Mouse (Mus musculus): ENCODE results near the gene Sdk1.

Gene Sdk1

DNA sequence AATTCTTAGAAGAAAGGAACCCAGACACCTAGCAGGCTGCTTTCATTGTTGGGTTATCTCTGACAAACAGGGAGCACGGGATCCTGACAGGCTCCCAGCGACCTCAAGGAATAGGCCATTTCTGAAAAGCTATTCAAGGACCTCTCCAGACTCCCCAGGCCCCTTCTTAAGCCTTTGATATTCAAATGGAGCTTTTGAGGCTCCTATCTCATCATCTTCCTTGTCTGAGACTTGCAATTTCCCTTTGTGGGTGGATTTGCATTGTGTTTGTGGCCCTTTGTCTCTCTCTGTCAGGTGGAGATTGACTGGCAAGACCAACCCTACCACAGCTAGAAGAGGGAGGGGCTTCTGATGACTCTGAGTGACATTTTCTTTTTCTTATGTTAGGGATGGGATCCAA, 888.7 kb downstream of the Sdk1 start:
- DNase-seq (ENCODE audit: low spot score): no peak

GRCm38 (mm10) chr5:142139978-142140377, 898.7 kb downstream of the Sdk1 start:
- no peak for DNase-seq (ENCODE audit: low spot score)

DNA sequence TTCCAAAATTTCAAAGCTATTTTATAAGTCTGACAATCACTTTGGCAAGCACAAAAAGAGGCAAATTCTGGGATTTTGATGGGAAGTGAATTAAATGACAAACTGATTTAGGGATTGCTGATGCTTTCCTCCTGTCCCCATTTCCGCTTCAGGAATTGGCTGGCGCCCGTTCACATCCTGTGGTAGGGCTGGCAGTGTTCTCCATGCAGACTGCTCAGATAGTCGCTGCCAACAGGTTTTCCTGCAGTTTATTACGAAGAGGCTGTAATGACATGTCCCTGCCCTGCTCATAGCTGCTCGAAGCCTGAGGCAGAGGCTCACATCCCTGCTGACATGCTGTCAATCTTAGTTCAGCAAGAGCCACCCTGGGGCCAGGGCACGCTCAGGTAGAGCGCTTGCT, 908.3 kb downstream of the Sdk1 start:
- no peak for DNase-seq (ENCODE audit: low spot score)

DNA sequence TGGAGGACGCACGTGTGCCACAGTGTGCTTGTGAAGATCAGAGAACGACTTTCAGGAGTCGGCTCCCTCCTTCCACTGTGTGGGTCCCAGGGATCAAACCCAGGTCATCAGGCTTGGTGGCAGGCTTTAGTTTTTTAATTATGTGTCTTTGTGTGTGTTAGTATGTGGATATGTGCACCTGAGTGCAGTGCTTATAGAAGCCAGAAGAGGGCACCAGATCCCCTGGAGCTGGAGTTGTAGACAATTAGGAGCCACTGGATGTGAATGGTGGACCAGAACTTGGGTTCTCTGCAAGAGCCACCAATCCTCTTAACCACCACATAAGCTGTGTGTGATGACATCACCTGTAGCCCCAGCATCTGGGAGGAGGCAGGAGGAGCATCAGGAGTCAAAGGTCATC, 909.5 kb downstream of the Sdk1 start:
- no peak for DNase-seq (ENCODE audit: low spot score)

GRCm38 (mm10) chr5:142156868-142157852, 915.9 kb downstream of the Sdk1 start:
- DNase-seq (ENCODE audit: low spot score): no peak

DNA sequence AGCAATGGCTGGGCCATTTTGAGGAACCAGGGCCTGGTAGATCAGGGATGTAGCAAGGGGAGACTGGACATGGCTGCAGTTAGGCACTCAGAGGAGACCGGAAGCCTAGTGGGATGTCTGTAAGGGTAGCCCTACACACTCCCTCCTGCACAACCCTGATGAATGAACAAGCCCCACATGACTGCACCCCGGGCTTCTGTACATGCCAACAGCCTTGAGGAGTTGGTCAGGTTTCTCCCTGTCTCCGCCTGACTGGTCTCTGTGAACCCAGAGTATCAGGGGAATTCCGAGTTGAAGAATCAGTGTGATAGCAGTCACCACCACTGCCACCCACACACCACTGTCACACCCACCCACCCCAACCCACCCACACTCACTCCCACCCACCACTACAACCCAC, 922.2 kb downstream of the Sdk1 start:
- DNase-seq (ENCODE audit: low spot score): no peak

DNA sequence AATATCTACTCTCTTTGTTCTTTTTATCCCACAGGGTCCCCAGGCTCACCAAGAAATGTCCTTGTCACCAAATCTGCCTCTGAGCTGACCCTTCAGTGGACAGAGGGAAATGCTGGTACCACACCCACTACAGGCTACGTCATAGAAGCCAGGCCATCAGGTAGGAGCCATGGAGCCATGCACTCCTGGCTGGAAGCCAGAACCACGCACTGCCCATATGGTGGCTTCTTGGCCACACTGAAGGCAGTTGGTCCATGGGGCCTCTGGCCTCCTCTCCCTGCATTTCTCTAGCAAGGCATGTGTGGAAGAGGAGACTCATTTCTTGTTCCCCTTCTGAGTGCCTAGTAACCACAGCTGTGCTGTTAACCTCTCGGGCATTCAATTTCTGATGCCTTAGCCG, 932.3 kb downstream of the Sdk1 start:
- DNase-seq (ENCODE audit: low spot score): no peak

DNA sequence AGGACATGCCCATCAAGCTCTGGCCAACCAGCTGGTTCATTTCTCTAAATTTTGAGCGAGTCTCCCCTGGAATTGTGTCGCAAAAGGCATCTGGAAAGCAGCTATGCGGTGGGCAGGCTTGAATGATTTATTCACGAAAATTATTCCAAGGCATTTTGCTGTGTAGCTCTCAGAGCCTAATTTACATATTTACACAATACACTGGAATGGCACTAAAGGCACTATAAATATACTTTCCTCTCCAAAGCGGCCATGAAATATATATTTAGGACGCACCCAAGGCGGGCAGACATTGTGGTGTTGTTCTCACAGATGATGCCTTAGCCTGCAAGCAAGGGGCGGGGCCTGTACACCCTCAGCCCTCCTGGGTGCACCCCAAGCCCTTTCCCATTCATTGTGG, 936.9 kb downstream of the Sdk1 start:
- no peak for DNase-seq (ENCODE audit: low spot score)

DNA sequence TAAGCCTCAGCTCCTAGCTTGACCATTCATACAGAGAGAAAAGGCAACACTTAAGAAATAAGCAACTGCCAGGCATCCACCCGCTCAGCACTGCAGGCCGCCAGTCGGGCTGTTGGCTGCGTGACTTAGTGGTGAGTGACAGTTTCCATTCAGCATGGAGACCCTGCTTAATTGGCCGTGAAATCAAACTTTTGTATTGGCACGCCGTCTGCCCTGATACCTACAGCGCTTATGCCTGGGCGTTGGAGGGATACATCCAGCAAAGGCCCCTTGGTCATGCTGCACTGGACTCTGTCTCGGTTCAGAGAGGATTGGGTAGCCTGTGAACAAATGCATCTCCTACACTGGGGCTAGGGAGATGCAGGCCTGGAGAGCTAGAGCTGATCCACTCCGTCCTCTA, 938.0 kb downstream of the Sdk1 start:
- no peak for DNase-seq (ENCODE audit: low spot score)

DNA sequence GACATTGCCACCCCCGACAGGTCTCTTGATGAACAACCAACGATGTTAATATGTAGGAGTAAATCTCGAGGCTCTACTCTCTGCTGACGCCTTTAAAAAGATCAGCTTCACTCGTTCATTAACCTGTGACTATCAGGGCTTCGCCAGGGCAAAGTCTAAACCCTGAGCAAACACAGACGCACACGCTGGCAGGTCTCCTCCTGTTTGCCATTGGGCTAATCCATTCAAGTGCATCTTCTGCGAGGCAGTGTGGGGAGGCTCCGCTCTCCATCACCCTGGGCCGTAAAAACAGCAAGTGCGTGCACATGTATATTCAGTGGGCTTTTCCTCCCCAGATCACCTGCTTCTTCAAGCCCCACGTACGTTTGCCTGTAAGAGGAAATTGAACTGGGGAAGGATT, 940.6 kb downstream of the Sdk1 start:
- no peak for DNase-seq (ENCODE audit: low spot score)

DNA sequence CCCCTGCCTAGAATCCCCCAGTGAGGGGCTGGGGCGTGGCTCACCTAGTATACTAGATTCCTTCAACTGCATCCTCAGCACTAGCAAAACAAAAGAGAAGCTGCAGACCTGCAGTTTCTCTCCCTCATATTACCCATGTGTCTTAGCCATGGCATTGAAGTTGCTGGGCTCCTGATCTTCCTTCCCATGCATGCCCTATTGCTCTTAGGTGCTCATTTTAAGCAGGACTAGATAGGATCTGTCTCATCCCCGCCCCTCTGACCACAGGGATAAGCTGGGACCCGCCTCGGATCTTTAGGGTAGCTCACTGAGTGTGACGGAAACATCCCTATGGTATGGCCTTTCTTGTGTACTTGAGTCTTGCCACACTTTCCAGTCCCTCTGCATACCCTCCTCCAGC, 947.5 kb downstream of the Sdk1 start:
- DNase-seq (ENCODE audit: low spot score): no peak

DNA sequence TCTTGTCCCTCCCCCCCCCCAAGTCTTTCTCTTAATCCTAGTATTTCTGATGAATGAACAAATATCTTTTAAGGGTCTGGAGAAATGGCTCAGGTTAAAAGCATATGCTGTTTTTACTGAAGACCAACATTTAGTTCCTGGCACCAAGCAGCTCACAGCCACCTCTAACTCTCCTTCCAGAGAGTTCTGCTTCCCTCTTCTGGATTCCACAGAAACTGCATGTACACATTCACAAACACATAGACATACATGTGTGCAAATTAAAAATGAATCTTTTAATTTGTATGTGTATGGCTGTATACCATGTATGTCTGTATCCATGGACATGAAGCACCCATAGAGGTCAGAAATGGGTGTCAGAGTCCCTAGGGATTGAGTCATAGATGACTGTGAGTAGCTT, 968.6 kb downstream of the Sdk1 start:
- DNase-seq (ENCODE audit: low spot score): no peak

DNA sequence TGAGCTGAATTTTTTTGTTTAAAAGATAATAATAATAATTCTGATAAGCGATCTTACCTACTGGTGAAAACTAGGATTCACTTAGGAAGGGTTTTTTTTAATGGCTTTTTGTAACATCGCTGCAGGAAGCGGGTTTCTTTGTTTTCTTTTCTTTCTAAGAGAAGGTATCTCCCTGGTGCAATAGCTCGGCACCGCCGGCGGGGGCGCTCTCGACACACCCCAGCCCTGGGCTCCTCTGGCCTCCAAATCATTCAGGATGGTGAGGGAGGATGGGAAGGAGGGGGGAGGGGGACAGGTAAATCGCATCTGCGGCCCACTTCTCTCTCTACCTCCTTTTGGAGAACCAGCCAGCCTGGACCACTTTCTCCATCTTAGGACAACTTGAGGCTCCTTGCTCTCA, 971.0 kb downstream of the Sdk1 start:
- peak; percentile 56 for DNase-seq (ENCODE audit: low spot score)

DNA sequence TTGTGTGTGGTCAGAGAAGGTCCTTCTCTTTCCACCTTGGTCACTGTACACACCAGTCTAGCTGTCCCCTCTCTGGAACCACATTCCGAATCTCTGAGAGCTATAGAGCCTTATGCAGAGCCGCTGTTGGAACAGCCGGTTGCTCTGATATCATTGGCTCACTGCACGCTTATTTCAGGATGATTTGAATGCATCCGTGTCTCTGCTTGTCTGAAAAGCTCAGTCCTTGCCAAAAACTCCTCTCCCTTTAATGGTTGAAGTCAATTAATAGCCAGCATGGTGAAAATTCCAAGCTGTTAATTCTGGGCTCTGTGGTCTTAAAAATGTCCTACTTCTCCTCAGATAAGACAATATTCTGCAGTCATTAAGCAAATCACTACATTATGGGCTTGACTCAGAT, 974.7 kb downstream of the Sdk1 start:
- DNase-seq (ENCODE audit: low spot score): no peak

GRCm38 (mm10) chr5:142220851-142221503, 979.7 kb downstream of the Sdk1 start:
- DNase-seq (ENCODE audit: low spot score): peak; percentile 27

- no peak for DNase-seq (ENCODE audit: low spot score)
Measured at GRCm38 (mm10) chr5:142228957-142229810, 987.9 kb downstream of the Sdk1 start.

- no peak for DNase-seq (ENCODE audit: low spot score)
Measured at GRCm38 (mm10) chr5:142229811-142230205, 988.5 kb downstream of the Sdk1 start.

DNA sequence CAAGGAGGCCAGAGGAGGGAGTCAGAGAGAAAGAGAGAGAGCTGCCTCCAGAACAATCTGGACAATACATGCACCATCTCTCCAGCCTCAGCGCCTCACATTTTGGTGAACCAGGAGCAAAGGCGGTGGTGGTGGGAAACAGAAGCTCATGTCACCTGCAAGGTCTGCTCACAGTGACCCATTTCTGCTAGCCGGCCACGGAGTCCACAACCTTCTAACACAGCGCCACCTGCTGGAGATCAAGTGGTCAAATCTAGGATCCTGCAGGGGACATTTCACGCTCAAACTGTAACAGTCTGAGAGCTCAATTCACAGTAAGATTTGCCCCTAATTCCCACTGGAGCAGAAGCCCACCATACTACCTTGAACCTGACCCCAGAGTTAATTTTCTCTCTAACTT, 999.0 kb downstream of the Sdk1 start:
- no peak for DNase-seq (ENCODE audit: low spot score)

DNA sequence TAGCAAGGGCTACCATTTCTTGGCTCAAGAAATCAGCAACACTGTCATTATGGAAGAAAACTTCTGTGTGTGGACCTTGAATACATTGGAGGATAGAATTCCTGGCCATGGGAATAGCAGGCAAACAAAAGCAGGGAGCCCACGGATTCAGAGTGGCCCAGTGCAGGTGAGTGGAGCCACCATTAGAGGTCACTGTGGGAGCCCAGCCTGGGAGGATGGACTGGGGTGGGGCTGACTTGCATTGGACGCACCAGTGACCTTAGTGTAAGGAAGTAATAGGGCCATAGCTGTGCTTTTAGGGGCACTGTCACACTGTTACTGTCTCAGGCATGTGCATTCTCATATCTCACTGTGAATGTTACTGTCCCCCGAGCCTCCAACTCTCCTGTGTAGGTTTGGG, 1001.3 kb downstream of the Sdk1 start:
- DNase-seq (ENCODE audit: low spot score): no peak

DNA sequence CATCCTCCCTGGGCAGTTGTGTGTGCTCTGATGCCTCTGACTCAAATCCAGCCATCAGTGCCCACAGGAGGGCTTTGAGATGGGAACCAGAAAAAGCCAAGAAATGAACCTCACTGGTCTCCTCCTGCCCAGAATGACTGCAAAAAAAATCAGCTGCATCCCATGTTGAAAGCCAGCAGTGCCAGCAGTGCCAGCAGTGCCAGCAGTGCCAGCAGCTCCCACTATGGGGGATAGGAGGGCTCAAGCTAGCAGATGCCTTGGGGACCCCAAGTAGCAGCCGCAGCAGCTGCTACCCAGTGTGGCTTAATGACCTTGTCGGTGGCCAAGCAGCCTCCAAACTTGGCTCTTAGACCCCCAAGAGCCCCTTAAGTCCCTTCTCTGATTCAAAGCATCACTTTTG, 1001.8 kb downstream of the Sdk1 start:
- DNase-seq (ENCODE audit: low spot score): no peak

DNA sequence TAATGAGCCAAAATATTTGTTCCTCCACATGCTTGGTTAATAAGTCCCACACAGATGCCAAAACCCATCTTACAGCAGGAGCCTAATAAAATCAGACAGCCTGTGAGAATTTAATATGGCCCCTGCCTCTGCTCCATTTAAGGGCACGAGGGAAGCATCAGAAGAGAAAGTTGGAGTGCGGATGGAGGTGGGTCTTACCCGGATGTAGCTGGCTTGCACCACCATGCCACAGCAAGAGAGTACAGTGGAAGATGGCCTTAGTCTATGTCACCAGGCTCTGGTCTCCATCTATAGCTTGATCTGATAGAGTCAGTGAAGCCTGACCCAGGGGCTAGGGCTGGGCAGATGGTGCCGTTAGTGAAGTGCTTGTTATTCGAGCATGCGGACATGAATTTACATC, 1014.9 kb downstream of the Sdk1 start:
- no peak for DNase-seq (ENCODE audit: low spot score)

- no peak for DNase-seq (ENCODE audit: low spot score)
Measured at GRCm38 (mm10) chr5:142258716-142259115, 1017.4 kb downstream of the Sdk1 start.

DNA sequence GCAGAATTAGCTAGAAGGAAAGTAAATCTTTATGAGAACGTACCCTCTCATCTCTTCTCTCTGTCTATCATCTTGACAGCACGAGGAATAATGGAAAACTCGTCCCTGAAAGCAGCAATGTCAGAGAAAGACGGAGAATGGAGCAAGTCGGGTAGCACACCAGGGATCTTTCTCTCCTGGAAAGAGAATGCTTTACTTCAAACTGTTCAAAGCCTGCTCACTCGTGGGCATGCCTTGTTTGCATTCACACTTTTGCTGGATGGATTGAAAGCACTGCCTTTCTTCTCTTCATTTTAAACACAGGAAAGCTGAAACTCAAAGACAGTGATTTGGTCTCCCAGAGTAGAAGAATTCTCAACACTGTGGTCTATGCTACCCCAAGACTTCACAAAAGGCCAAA, 1020.8 kb downstream of the Sdk1 start:
- DNase-seq (ENCODE audit: low spot score): no peak
